Mouse (Mus musculus): ENCODE measurements around the gene Runx1.

Runx1 gene

DNA sequence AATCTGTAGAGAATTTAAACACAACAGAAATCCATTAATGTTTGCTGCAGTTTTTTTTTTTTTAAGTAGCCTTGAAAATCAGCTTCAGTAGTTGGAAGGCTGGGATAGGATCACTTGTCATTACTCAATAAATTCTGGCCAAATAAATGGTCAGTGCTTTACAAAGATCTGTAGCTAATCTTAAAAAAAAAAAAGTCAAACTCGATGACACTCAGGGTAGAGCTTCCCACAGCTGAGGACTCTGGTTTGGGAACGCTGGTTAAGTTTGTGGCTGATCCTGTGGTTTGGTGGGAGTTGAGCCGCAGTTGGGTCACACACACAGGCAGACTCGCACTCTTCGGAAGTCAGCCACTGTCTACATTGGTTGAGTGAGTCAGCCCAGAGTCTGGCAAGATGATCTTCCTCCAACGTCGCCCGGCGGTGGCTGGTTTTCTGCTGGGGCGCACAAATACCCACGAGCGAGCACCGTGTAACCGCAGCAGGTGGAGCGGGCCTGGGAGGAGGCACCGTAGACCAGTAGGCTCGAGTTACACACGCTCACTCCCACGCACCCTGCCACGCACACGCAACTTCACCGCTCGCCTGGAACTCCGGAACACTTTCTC is 129.4 kb downstream of the Runx1 start:
- DNase-seq: no peak

GRCm38 (mm10) chr16:92695981-92696380 is 130.0 kb downstream of the Runx1 start:
- DNase-seq: no peak

GRCm38 (mm10) chr16:92695200-92695921 is 130.6 kb downstream of the Runx1 start:
- peak; percentile 1 for DNase-seq

DNA sequence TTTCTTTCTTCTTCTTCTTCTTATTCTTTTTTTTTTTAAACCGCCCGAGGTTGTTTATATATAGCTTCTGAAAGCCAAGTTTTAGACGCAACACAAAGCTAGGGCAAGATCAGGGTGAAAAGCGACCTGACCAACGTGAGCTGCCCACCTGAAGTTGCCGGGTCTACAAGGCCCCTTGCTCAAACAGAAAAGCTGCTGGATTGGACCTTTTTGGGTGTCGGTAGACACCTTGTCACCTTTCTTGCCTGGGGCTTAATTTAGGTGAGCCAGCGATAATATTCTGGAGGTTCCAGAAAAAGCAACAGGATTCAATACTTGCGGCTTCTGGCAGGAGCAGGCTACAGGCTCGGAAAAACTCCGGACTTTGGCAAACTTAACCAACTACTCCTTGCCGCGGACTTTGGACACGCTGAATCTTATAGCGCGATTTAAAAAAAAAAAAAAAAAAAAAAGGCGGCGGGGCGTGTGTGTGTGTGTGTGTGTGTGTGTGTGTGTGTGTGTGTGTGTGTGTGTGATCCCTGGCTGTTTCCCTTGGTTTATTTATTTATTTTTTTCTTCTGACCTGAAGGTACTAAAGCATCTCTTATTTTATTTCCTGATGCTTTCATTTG is 131.3 kb downstream of the Runx1 start:
- no peak for DNase-seq

GRCm38 (mm10) chr16:92690759-92691158 is 135.2 kb downstream of the Runx1 start:
- no peak for DNase-seq

DNA sequence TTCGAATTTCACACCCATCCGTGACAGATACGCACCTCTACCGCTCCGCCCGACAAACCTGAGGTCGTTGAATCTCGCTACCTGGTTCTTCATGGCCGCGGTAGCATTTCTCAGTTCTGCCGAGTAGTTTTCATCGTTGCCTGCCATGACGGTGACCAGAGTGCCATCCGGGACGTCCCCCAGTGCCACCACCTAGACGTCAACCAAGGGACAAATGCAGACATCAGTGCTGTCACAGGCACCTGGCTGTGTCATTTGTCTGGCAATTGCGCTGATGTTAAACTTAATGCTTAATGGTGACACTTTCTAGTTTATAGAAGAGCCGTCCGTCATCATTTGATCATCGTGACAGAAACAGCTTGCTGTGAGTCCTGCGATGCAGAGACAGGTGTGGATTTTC is 137.0 kb downstream of the Runx1 start:
- no peak for DNase-seq

GRCm38 (mm10) chr16:92686978-92687377 is 139.0 kb downstream of the Runx1 start:
- no peak for DNase-seq

GRCm38 (mm10) chr16:92685766-92686315 is 140.1 kb downstream of the Runx1 start:
- no peak for DNase-seq

DNA sequence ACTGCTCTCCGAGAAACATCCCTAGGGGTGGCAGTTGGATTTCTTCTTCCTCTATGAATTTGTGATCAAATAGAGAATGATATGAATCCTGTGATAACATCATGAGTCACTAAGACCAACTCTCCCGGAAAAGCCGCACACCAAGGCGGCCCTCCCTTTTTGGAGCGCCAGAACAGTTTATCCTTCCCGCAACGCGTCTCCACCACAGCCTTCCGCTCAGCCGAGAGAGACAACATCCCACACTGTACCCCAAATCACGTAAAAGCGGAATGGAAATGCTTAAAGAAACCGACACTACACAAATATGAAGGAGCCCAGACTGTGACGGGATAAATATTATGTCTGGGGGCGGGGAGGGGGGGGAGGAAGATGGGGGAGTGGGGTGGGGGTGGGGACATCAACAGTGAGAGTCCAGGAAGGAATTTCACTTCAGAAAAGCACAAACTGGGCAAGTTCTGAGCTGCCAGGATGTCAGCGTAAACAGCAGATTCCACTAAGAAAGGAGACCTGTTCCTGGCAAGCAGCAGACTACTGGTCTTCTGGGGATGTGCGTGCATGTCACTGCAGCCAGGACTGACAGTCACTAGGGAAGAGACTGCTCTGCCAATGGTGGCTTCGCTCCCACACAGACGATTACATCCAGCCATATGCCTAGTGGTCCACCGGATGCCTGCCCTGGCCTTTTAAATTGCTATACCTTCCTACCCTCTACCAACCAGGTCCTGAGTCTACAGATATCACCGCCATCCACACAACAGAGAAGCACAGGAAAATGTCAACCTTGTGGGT is 141.3 kb downstream of the Runx1 start:
- DNase-seq: no peak

DNA sequence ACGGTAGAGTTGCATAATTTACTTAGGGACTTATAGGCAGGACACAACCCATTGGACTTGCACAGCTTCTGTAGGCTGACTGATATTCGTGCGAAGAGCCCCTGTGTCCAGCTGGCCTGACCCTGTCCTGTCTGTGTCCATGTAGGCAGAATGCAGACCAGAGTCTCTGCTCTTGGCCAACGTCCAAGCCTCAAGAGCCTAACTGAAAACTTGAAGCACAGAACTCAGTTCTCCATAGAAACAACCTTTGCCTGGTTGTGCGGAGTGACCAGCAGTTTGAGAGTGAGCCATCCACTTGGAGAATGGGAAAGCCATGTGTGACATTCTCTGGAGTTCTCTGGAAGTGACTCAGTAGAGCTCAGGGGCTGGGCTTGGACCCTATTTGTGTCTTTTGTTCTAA is 149.3 kb downstream of the Runx1 start:
- DNase-seq: no peak

DNA sequence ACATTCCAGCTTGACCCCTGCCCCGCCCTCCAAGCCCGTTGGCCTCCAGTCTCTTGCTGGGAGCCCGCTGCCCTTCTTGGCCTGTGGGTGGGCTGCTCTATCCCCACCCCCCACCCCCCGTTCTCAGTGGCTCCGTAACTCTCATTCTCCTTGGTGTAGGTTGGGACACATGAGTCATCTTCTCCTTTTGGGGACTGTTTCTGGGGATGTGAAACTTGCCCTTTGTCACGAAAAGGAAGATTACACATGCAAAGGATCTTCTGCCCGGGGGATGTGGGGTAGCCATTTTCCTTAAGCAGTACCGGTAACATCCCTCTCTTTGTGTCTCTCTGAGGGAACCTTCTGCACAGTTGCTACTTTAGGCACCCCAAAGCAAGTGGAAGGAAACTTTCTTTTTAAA is 150.3 kb downstream of the Runx1 start:
- no peak for DNase-seq

GRCm38 (mm10) chr16:92674916-92675450 is 151.0 kb downstream of the Runx1 start:
- no peak for DNase-seq

DNA sequence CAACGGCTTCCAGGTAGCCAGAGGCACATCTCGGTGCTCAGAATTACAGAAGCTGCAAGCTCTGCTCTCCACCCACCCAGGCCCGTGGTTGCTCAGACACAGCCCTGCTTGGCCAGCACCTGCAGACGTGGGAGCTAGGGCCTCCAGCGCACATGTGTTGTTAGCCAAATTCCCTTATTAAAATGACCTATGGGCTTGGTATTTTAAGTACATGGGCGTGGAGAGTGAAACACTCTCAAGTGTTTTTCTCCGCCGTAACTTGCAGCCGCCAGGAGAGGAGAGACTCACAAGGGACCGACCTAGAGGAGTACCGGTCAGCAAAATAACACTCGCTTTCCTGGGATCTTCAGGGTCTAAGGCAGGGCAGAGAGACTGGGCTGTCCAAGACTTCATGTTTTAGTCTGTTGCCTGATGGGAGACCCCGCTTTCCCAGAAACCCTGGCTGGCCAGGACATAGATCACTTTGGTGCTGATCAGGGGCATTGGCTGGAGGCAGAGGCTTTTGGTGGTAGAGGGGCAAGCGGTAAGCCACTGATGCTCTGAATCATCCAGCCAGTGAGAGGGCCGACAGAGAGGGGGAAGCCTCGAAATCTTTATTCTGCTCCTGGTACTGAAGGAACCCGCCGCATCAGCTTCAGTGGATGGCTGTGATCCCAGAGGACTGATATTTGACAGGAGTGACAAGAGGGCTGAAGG is 151.7 kb downstream of the Runx1 start:
- DNase-seq: no peak

DNA sequence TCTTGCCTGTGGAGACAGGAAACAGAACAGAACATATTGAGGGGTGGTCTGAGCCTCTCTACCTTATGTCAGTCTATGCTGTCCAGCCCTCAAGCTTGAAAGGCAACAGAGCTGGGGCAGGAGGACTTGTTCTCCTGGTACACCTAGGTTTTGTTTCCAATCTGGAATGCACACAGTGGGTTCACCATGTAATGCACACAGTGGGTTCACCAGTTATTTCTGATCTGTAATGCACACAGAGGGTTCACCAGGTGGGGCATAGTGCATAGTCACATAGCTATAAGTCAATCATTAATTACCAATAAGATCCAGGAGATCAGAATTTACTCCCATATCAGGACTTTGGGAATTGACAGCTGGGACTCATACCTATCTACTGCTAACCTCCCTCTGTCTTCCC is 157.1 kb downstream of the Runx1 start:
- DNase-seq: no peak

GRCm38 (mm10) chr16:92661757-92662156 is 164.2 kb downstream of the Runx1 start:
- DNase-seq: no peak

- no peak for DNase-seq
Observed at GRCm38 (mm10) chr16:92656750-92657149, 169.2 kb downstream of the Runx1 start.

DNA sequence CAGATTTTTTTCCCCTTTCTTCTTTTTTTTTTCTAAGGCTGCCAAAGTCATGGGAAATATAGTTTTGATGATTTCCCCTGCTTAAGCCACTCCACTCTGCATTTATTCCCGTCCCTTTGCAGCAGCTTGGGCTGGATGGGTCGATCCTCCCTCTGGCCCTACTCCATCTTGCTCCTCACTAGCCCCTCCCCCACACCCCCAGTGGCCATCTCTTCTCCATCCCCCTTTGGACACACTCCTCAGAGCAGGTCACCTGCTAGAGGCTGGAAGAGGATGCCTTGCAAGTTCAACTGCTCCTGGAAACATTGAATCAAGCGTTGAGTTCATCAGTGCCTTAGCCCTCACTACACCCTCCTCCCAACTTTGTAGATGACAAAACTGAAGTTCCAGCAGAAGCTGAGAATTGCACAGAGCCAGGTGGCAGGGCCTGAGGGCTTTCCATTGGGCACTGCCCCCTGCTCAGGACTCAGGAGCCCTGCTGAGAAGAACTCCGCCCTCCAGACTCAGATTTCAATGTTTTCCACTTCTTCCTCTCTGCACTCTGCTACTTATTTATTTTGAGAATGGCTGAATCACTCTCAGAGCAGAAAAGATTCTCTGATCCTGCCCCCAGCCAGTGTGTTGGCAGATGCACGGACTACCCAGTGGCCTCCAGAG is 171.5 kb downstream of the Runx1 start:
- peak; percentile 1 for DNase-seq

- no peak for DNase-seq
Observed at GRCm38 (mm10) chr16:92653816-92654215, 172.1 kb downstream of the Runx1 start.

- no peak for DNase-seq
Observed at GRCm38 (mm10) chr16:92651256-92651655, 174.7 kb downstream of the Runx1 start.

DNA sequence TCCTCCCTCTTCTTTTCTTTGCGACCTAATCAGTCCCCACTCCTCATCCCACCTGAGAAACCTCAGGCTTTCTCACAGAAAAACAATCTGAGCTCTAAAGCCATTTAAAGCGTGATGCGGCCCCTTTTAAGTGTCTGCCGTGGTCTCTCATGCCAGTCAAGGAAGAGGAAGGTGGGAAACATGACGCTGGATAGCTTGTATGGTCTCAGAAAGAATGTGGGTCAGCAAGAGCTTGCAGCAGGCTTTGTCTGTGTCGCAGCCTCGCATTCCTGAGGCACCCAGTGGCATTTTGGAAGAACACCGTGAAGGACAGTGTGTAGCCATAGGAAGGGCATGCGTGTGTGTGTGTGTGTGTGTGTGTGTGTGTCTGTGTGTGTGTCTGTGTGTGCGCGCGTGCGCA is 179.8 kb downstream of the Runx1 start:
- no peak for DNase-seq

DNA sequence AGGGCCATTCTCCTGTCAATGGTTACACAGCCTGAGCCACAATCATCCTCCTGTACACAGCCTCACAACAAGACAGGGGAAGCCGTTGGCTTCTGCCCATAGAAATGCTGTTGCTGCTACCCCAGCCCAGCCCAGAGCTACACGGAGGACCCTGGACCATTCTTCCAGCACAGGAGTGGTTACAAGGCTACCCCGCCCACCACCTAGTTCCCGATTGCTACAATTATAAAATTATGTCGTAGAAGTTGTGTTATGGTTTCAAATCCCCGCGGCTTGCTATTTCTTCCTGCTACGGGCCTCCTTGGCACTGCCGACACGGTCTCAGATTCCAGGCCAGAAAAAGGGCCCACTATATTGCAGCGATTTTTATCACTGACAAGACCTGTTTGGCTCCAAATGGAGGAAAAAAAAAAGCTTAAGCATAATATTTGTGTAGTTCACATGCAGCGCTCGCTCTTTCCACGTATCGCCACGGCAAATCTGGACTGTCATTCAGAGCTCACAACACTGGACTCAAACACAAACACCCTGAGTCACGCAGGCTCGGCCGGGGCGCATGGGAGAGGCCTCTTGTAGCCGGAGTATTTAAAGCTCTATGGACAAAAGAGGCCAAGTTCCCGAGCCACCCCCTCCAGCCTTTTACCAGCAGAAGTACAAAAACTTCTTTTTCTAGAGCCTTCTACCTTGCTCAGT is 180.4 kb downstream of the Runx1 start:
- no peak for DNase-seq
